Mouse (Mus musculus) liver, embryonic 16.5 days (tissue): ENCODE measurements around the gene Gsta4. TPM values are rescaled to one million over a fixed set of nuclear protein-coding genes. Genes with fewer than 3 reads are reported as not detected.
"Not testable (repeated sequence)": the region's sequence is repeated elsewhere in the genome, so short reads cannot be mapped to it uniquely, and the experiment has no call there.

Source experiments
- ATAC-seq: fragments of 200-750 bp; cut with Nextera tagmentation; 2 replicates; pipeline ENCODE4 v1.8.0; 2017; ENCODE audit warnings: low read depth, mild to moderate bottlenecking, moderate number of reproducible peaks, moderate library complexity
- H3K27ac ChIP-seq: fragments of 300-500 bp; sonication (generic); 2 replicates; pipeline ENCODE4 v1.5.1; 2014; ENCODE audit warnings: mild to moderate bottlenecking, low read length
- H3K27me3 ChIP-seq: fragments of 300-500 bp; sonication (generic); 2 replicates; pipeline ENCODE4 v1.6.1; 2014; ENCODE audit warnings: low read depth, low read length, mixed read lengths; ENCODE audit not compliant: control insufficient read depth, insufficient read depth
- H3K36me3 ChIP-seq: fragments of 300-500 bp; sonication (generic); 2 replicates; pipeline ENCODE4 v1.6.1; 2014; ENCODE audit warnings: mild to moderate bottlenecking; ENCODE audit not compliant: control insufficient read depth, insufficient read depth
- H3K4me1 ChIP-seq: fragments of 300-500 bp; sonication (generic); 2 replicates; pipeline ENCODE4 v1.6.1; 2014; ENCODE audit warnings: low read depth, low read length, mixed read lengths; ENCODE audit not compliant: control insufficient read depth
- H3K4me2 ChIP-seq: fragments of 300-500 bp; sonication (generic); 2 replicates; pipeline ENCODE4 v1.6.1; 2014; ENCODE audit warnings: low read depth, low read length, mixed read lengths
- H3K4me3 ChIP-seq: fragments of 300-500 bp; sonication (generic); 2 replicates; pipeline ENCODE4 v1.5.1; 2014; ENCODE audit warnings: low read depth, mild to moderate bottlenecking, low read length
- H3K9ac ChIP-seq: fragments of 300-500 bp; sonication (generic); 2 replicates; pipeline ENCODE4 v1.6.1; 2014; ENCODE audit warnings: low read depth, low read length
- H3K9me3 ChIP-seq: fragments of 300-500 bp; sonication (generic); replicated peaks from 2 replicates; pipeline ENCODE4 v1.6.1; 2016; ENCODE audit warnings: low read length; ENCODE audit not compliant: control insufficient read depth
- WGBS: fragments of 180-500 bp; shearing (Covaris S2); extraction: QIAGEN DNeasy Blood & Tissue Kit; methylation state at CpG from one replicate; pipeline ENCODE4 v1.1.7; 2014; ENCODE audit not compliant: insufficient replicate concordance; 5-methylcytosine and 5-hydroxymethylcytosine counted together
- polyA plus RNA-seq: library from polyadenylated mRNA; unstranded; fragments of >200 nt; fragmentation: Nextera tagmentation; extraction: Ambion mirVana; gene quantifications from 2 replicates; pipeline ENCODE4 v1.2.1, GENCODE M21; 2015

The Gsta4 gene
- polyA plus RNA-seq, 1 experiment from 2014 or later: 44.1 TPM

DNA sequence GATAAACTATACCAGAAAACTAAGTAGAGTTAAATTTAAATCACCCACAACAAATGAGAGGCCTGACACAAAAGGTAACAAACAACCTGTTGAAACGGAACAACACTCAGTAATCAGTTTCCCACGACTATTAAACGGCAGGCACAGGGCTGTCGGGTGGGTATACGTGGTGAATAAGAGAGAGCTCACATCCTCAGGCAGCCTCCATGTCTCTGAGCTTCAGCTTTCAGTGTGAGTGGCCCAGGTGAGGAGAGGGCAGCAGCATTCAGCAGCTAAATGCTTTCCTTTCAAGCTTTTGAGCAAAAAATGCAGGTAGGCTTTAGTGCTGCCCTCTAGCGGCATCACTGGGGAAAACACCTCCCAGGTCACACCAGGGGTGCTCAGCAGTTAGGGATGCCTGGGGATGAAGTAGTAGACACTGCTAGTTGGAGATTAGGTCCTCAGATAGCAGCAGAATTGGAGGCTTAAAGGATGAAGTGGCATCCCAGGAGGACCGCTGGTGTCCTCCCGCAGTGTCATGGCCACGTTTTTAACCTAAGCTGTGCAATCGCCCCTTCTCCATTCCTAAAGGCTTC lies 50.6 kb downstream of the Gsta4 start:
- not testable (repeated sequence) for H3K4me1 ChIP-seq, H3K9me3 ChIP-seq, ATAC-seq, H3K4me2 ChIP-seq, H3K4me3 ChIP-seq, H3K27ac ChIP-seq, H3K9ac ChIP-seq, H3K27me3 ChIP-seq, H3K36me3 ChIP-seq
- WGBS: no CpG with 5 or more reads among the region's 10 CpGs

DNA sequence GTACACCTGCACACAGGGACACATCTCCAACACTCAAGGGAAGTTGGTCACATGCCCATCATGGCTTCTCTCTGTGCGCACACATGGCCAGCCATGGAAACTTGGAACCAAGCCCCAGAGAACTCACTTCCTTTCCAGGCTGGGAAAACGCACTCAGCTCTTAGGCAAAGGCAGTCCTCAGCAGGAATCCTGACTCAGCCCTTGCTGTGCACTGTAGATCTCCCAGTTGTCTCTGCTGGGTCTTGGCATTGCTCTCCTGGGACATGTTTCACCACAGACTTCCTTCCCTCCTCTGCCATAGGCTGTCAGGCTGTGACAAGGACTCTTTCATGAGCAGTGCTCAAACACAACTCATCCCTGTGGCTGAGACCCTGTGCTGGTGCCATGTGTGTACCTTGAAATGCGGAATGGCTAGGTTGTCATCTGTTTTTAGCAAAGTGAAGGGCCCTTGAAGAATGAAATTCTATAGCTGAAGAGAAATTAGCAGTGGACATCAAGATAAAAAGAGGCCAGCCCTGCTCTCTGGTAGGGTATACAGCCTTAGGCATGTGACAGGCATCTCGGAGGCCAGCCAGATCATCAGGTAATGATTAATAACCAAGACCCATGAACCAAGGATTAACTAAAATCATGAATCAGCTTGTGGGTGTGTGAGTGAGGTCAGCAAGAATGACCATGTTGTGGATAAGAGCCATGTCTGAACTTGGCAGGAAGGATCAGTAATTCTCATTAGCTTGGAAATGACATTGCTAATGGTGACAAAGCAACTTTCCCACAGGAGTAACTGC lies 73.3 kb downstream of the Gsta4 start:
- H3K36me3 ChIP-seq, H3K9ac ChIP-seq, H3K27me3 ChIP-seq, H3K4me3 ChIP-seq, H3K4me1 ChIP-seq, H3K4me2 ChIP-seq, ATAC-seq, H3K9me3 ChIP-seq, H3K27ac ChIP-seq: not testable (repeated sequence)
- 52% methylated on average over 4 of the region's 4 CpGs for WGBS

DNA sequence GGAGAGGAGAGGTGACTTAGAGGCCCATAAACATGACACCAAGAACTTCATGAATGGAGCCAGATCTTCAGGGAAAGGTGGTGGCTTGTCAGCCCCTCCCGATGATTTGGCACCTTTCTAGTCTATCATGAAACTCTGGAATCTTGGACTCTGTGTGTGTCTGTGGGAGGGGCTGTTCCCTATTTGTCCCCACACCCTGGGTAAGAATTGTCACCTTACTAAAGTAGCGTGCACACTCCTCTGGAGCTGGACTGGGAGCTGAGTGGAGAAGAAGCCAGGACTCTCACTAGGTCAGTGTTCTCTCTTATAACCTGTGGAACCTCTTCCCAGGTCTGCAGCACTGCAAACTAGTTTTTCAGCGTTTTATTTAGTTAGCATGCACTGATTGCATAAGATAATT lies 74.3 kb downstream of the Gsta4 start, which contains the start of gene Gm3776:
Gene Gm3776 (plus strand): TSS at position 216 of the 400 bp plus-strand sequence.
- H3K9me3 ChIP-seq, H3K36me3 ChIP-seq, H3K27ac ChIP-seq, ATAC-seq, H3K4me2 ChIP-seq, H3K4me3 ChIP-seq, H3K27me3 ChIP-seq, H3K9ac ChIP-seq, H3K4me1 ChIP-seq: not testable (repeated sequence)
- 61% methylated on average over 1 of the region's 3 CpGs for WGBS

Other genes with a start within 250 kb of the Gsta4 start
- not detected in 2 replicates for gene Gcm1, start 130.8 kb upstream of the Gsta4 start, polyA plus RNA-seq
- gene Fbxo9, start 73.7 kb upstream of the Gsta4 start, polyA plus RNA-seq: 65.3 and 66.2 TPM in 2 replicates
- gene Ick, start 73.6 kb upstream of the Gsta4 start, polyA plus RNA-seq: 4.6 and 5.5 TPM in 2 replicates
- gene Gsta1, start 47.9 kb downstream of the Gsta4 start, polyA plus RNA-seq: 0.60 and 0.77 TPM in 2 replicates
- gene Gm3776, start 74.4 kb downstream of the Gsta4 start, polyA plus RNA-seq: 0.26 and 1.2 TPM in 2 replicates
- not detected in 2 replicates for gene Gm10639, start 107.1 kb downstream of the Gsta4 start, polyA plus RNA-seq
- gene Omt2a, start 132.0 kb downstream of the Gsta4 start, polyA plus RNA-seq: not detected in 2 replicates
- not detected in 2 replicates for gene Omt2b, start 144.8 kb downstream of the Gsta4 start, polyA plus RNA-seq
- 0.25 TPM in 1 of 2 replicates, not detected in the other for gene Gsta2, start 173.0 kb downstream of the Gsta4 start, polyA plus RNA-seq
- gene Dppa5a, start 185.4 kb downstream of the Gsta4 start, polyA plus RNA-seq: not detected in 2 replicates
- 0.06 TPM in 1 of 2 replicates, not detected in the other for gene Ooep, start 196.0 kb downstream of the Gsta4 start, polyA plus RNA-seq
- not detected in 2 replicates for gene Ddx43, start 213.0 kb downstream of the Gsta4 start, polyA plus RNA-seq